Mouse (Mus musculus): ENCODE measurements around the gene Mmab.

- TF ChIP-seq CTCF (IDR thresholded peaks at IDR 0.05; ENCODE audit: low read depth, low read length) (no peak), GATA2 (IDR thresholded peaks at IDR 0.05; ENCODE audit: borderline replicate concordance, low read depth, low read length) (no peak), POLR2AphosphoS5 (IDR thresholded peaks at IDR 0.05; ENCODE audit: insufficient replicate concordance, low read depth, low read length) (no peak)
Observed at GRCm38 (mm10) chr5:114410429-114410828, 33.4 kb downstream of the Mmab start.

All from G1E (cell line).